Mouse (Mus musculus): ENCODE measurements around the gene Kcnmb1. TPM values are rescaled to one million over a fixed set of nuclear protein-coding genes. Genes with fewer than 3 reads are reported as not detected.

Kcnmb1 gene
- total RNA-seq, 2 experiments from 2014 or later: 0.16 to 0.30 TPM

GRCm38 (mm10) chr11:33944067-33944785, 18.6 kb upstream of the Kcnmb1 start:
- DNase-seq (ENCODE audit: extremely low spot score in 1 of 2, low spot score in 1 of 2): no peak

- DNase-seq (ENCODE audit: extremely low spot score in 1 of 2, low spot score in 1 of 2): no peak
Measured at GRCm38 (mm10) chr11:33944786-33945328, 18.0 kb upstream of the Kcnmb1 start.

- DNase-seq (ENCODE audit: extremely low spot score in 1 of 2, low spot score in 1 of 2): no peak
Measured at GRCm38 (mm10) chr11:33946501-33946900, 16.3 kb upstream of the Kcnmb1 start.

- no peak for DNase-seq (ENCODE audit: extremely low spot score in 1 of 2, low spot score in 1 of 2)
Measured at GRCm38 (mm10) chr11:33951155-33951554, 11.7 kb upstream of the Kcnmb1 start.

GRCm38 (mm10) chr11:33951684-33952625, 10.9 kb upstream of the Kcnmb1 start:
- DNase-seq (ENCODE audit: extremely low spot score in 1 of 2, low spot score in 1 of 2): no peak

GRCm38 (mm10) chr11:33955982-33956381, 6.8 kb upstream of the Kcnmb1 start:
- DNase-seq (ENCODE audit: extremely low spot score in 1 of 2, low spot score in 1 of 2): no peak

GRCm38 (mm10) chr11:33956623-33957022, 6.2 kb upstream of the Kcnmb1 start:
- no peak for DNase-seq (ENCODE audit: extremely low spot score in 1 of 2, low spot score in 1 of 2)

GRCm38 (mm10) chr11:33957595-33957994, 5.2 kb upstream of the Kcnmb1 start:
- no peak for DNase-seq (ENCODE audit: extremely low spot score in 1 of 2, low spot score in 1 of 2)

GRCm38 (mm10) chr11:33958713-33959112, 4.1 kb upstream of the Kcnmb1 start:
- peak in 1 of 2 experiments; percentile 76 for DNase-seq (ENCODE audit: extremely low spot score in 1 of 2, low spot score in 1 of 2)

- no peak for DNase-seq (ENCODE audit: extremely low spot score in 1 of 2, low spot score in 1 of 2)
Measured at GRCm38 (mm10) chr11:33962178-33962577, 635 bp upstream of the Kcnmb1 start.

GRCm38 (mm10) chr11:33965380-33965779, 2.6 kb downstream of the Kcnmb1 start:
- DNase-seq (ENCODE audit: extremely low spot score in 1 of 2, low spot score in 1 of 2): no peak

GRCm38 (mm10) chr11:33967708-33968107, 4.9 kb downstream of the Kcnmb1 start:
- no peak for DNase-seq (ENCODE audit: extremely low spot score in 1 of 2, low spot score in 1 of 2)

- DNase-seq (ENCODE audit: extremely low spot score in 1 of 2, low spot score in 1 of 2): no peak
Measured at GRCm38 (mm10) chr11:33969199-33969598, 6.4 kb downstream of the Kcnmb1 start.

- DNase-seq (ENCODE audit: extremely low spot score in 1 of 2, low spot score in 1 of 2): no peak
Measured at GRCm38 (mm10) chr11:33972114-33972513, 9.3 kb downstream of the Kcnmb1 start.

GRCm38 (mm10) chr11:33974341-33975040, 11.7 kb downstream of the Kcnmb1 start:
- peak in 1 of 2 experiments; percentile 15 for DNase-seq (ENCODE audit: extremely low spot score in 1 of 2, low spot score in 1 of 2)

- DNase-seq (ENCODE audit: extremely low spot score in 1 of 2, low spot score in 1 of 2): no peak
Measured at GRCm38 (mm10) chr11:33975121-33975520, 12.3 kb downstream of the Kcnmb1 start.

- no peak for DNase-seq (ENCODE audit: extremely low spot score in 1 of 2, low spot score in 1 of 2)
Measured at GRCm38 (mm10) chr11:33980146-33980545, 17.3 kb downstream of the Kcnmb1 start.

GRCm38 (mm10) chr11:33986525-33986924, 23.7 kb downstream of the Kcnmb1 start:
- DNase-seq (ENCODE audit: extremely low spot score in 1 of 2, low spot score in 1 of 2): no peak

- no peak for DNase-seq (ENCODE audit: extremely low spot score in 1 of 2, low spot score in 1 of 2)
Measured at GRCm38 (mm10) chr11:33990002-33990401, 27.2 kb downstream of the Kcnmb1 start.

- no peak for DNase-seq (ENCODE audit: extremely low spot score in 1 of 2, low spot score in 1 of 2)
Measured at GRCm38 (mm10) chr11:33992938-33993337, 30.1 kb downstream of the Kcnmb1 start, which contains the start of gene Kcnip1. Gene Kcnip1 (minus strand): TSS chr11:33993152.

Measured in layer of hippocampus, postnatal 25 days (tissue).